Mouse (Mus musculus) small intestine, adult 2 months (tissue): Measurements from ENCODE around the gene Tnk1.

Source experiments
- CTCF ChIP-seq: fragments of 200-500 bp; IDR thresholded peaks from 2 replicates; pipeline ENCODE4 v1.5.1; 2012; ENCODE audit warnings: low read depth, mild to moderate bottlenecking, control low read depth, inconsistent platforms, low read length, moderate library complexity, mixed read lengths; ENCODE audit not compliant: insufficient replicate concordance, insufficient read length; ENCODE audit errors: extremely low read depth
- POLR2A ChIP-seq: fragments of 200-500 bp; IDR thresholded peaks from 2 replicates; pipeline ENCODE4 v1.6.1; 2012; ENCODE audit warnings: low read depth, mild to moderate bottlenecking, control low read depth, inconsistent platforms, low read length, moderate library complexity

DNA sequence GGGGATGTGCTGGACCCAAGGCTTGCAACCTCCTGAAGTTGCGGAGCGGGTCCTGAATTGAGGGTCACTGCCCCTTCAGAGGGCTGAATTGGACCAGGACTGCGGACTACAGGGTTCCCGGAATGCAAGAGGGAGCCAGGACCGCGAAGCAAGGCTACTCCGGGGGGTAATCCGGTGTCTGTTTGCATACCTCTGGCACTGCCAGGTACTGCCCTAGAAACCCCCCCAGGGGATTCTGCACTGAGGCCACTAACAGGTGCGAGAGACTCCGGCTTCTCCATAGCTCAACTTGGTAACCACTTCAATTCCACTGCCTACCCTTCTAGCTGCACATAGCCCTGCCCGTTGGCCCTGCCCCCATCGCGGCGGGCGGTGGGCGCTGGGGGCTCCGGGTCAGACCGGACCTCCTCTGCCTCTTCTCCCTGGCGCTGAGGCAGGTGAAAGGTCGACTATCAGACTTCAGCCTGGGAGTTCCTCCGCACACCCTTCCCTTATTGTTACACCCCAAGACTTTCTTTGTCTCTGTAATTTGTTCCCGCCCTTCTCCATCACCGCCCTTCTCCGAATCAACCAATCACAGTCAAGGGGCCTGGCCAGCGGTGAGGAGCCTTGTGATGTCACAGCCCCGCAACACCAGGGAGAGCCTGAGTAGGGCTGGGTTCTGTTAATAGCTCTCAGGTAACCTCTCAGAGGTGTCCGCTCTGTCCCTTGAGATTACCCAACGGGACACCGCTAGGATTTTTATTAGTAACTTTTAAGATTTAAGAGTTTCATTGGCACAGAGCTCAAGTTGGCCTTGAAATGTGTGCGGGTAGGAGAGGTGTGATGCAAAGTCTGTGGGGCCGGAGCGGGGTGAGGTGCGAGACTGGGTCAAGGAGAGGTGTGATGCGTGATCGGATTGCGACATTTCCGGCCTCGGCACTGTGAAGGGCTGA is 42.2 kb upstream of the Tnk1 start, which contains the start of the genes 2810408A11Rik and Neurl4:
- TF ChIP-seq CTCF, result no peak
- TF ChIP-seq POLR2A, result peak; percentile 54; the same call in 1 of the 2 replicates
